Mouse (Mus musculus): ENCODE data around the gene Arpc1b. TPM values are rescaled to one million over a fixed set of nuclear protein-coding genes. Genes with fewer than 3 reads are reported as not detected.
"Not testable (repeated sequence)": the region's sequence is repeated elsewhere in the genome, so short reads cannot be mapped to it uniquely, and the experiment has no call there.

Gene Arpc1b
- polyA plus RNA-seq, 1 experiment from 2014 or later = 137 TPM

DNA sequence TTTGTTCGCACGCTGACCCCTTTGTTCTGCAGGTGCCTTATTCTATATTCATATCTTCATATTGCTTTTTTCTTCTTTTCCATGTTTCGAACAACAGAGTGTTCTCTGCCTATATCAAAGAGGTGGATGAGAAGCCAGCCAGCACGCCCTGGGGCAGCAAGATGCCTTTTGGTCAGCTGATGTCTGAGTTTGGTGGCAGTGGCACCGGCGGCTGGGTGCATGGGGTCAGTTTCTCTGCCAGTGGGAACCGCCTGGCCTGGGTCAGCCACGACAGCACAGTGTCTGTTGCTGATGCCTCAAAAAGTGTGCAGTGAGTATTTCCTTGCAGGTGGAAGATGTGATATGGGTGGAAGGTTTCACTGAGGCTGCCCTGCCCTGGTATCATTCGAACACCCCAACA, 13.1 kb upstream of the Arpc1b start:
- no peak overlapping the region for H3K4me3 ChIP-seq (ENCODE audit: control insufficient read depth in 1 of 2, insufficient read depth in 1 of 2, low read depth in 1 of 2, low read length in 2 of 2)
- WGBS = 98% methylated on average over 9 of the region's 9 CpGs
- H3K27ac ChIP-seq (replicated peaks in 1 of 2; ENCODE audit: control insufficient read depth in 1 of 2, insufficient read depth in 1 of 2, low read depth in 2 of 2, low read length in 2 of 2) = no peak overlapping the region
- peaks cover 100% of the 10 kb centered on the region for H3K36me3 ChIP-seq (ENCODE audit: control insufficient read depth, insufficient read depth, low read length)
- no peaks in the 10 kb centered on the region for H3K4me1 ChIP-seq (ENCODE audit: control insufficient read depth in 2 of 2, insufficient read depth in 2 of 2, low read length in 2 of 2)
- H3K9me3 ChIP-seq (ENCODE audit: control insufficient read depth, low read length) = no peaks in the 10 kb centered on the region
- H3K9ac ChIP-seq (ENCODE audit: low read length) = no peak overlapping the region
- H3K4me2 ChIP-seq (ENCODE audit: low read length) = no peak overlapping the region
- no peak for ATAC-seq (ENCODE audit: insufficient number of reproducible peaks, insufficient read depth, low FRiP score, low read depth)
- H3K27me3 ChIP-seq (ENCODE audit: control insufficient read depth, insufficient read depth, low read length) = no peaks in the 10 kb centered on the region

- H3K4me2 ChIP-seq (ENCODE audit: low read length); H3K4me3 ChIP-seq (ENCODE audit: control insufficient read depth in 1 of 2, insufficient read depth in 1 of 2, low read depth in 1 of 2, low read length in 2 of 2); H3K4me1 ChIP-seq (ENCODE audit: control insufficient read depth in 2 of 2, insufficient read depth in 2 of 2, low read length in 2 of 2); H3K27ac ChIP-seq (replicated peaks in 1 of 2; ENCODE audit: control insufficient read depth in 1 of 2, insufficient read depth in 1 of 2, low read depth in 2 of 2, low read length in 2 of 2); H3K9me3 ChIP-seq (ENCODE audit: control insufficient read depth, low read length); H3K27me3 ChIP-seq (ENCODE audit: control insufficient read depth, insufficient read depth, low read length); ATAC-seq (ENCODE audit: insufficient number of reproducible peaks, insufficient read depth, low FRiP score, low read depth); H3K9ac ChIP-seq (ENCODE audit: low read length): not testable (repeated sequence)
- 95% methylated on average over 11 of the region's 11 CpGs for WGBS
- peaks cover 100% of the 10 kb centered on the region for H3K36me3 ChIP-seq (ENCODE audit: control insufficient read depth, insufficient read depth, low read length)
Measured at GRCm38 (mm10) chr5:145101451-145101850, 12.6 kb upstream of the Arpc1b start.

GRCm38 (mm10) chr5:145102706-145103105, 11.3 kb upstream of the Arpc1b start:
- Histone ChIP-seq H3K4me1 (ENCODE audit: control insufficient read depth in 2 of 2, insufficient read depth in 2 of 2, low read length in 2 of 2) (no peaks in the 10 kb centered on the region), H3K9me3 (ENCODE audit: control insufficient read depth, low read length) (no peaks in the 10 kb centered on the region), H3K9ac (ENCODE audit: low read length) (no peak overlapping the region), H3K36me3 (ENCODE audit: control insufficient read depth, insufficient read depth, low read length) (peaks cover 100% of the 10 kb centered on the region), H3K27ac (replicated peaks in 1 of 2; ENCODE audit: control insufficient read depth in 1 of 2, insufficient read depth in 1 of 2, low read depth in 2 of 2, low read length in 2 of 2) (no peak overlapping the region), H3K4me3 (ENCODE audit: control insufficient read depth in 1 of 2, insufficient read depth in 1 of 2, low read depth in 1 of 2, low read length in 2 of 2) (no peak overlapping the region), H3K27me3 (ENCODE audit: control insufficient read depth, insufficient read depth, low read length) (no peaks in the 10 kb centered on the region), H3K4me2 (ENCODE audit: low read length) (no peak overlapping the region)
- 77% methylated on average over 4 of the region's 4 CpGs for WGBS
- no peak for ATAC-seq (ENCODE audit: insufficient number of reproducible peaks, insufficient read depth, low FRiP score, low read depth)

DNA sequence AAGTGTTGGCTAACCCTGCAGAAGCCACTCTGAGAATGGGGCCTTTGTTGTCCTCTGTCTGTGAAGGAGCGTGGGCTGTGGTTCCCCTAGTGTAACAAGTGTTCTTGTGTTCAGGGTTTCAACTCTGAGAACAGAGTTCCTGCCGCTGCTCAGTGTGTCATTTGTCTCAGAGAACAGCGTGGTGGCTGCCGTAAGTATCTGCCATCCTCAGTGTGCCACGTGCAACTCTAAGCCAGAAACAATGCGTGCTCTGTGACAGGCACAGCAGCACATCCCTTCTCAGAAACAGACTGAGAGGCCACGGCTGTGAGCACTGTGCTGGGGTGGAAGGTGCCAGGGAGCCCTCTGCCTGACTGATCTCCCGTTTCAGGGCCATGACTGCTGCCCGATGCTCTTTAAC, 9.7 kb upstream of the Arpc1b start:
- Histone ChIP-seq H3K27me3 (ENCODE audit: control insufficient read depth, insufficient read depth, low read length) (no peaks in the 10 kb centered on the region), H3K4me3 (ENCODE audit: control insufficient read depth in 1 of 2, insufficient read depth in 1 of 2, low read depth in 1 of 2, low read length in 2 of 2) (no peak overlapping the region), H3K27ac (replicated peaks in 1 of 2; ENCODE audit: control insufficient read depth in 1 of 2, insufficient read depth in 1 of 2, low read depth in 2 of 2, low read length in 2 of 2) (no peak overlapping the region), H3K36me3 (ENCODE audit: control insufficient read depth, insufficient read depth, low read length) (peaks cover 100% of the 10 kb centered on the region), H3K9ac (ENCODE audit: low read length) (no peak overlapping the region), H3K4me1 (ENCODE audit: control insufficient read depth in 2 of 2, insufficient read depth in 2 of 2, low read length in 2 of 2) (no peaks in the 10 kb centered on the region), H3K4me2 (ENCODE audit: low read length) (no peak overlapping the region), H3K9me3 (ENCODE audit: control insufficient read depth, low read length) (no peaks in the 10 kb centered on the region)
- ATAC-seq (ENCODE audit: insufficient number of reproducible peaks, insufficient read depth, low FRiP score, low read depth) = no peak
- WGBS = 90% methylated on average over 9 of the region's 9 CpGs

DNA sequence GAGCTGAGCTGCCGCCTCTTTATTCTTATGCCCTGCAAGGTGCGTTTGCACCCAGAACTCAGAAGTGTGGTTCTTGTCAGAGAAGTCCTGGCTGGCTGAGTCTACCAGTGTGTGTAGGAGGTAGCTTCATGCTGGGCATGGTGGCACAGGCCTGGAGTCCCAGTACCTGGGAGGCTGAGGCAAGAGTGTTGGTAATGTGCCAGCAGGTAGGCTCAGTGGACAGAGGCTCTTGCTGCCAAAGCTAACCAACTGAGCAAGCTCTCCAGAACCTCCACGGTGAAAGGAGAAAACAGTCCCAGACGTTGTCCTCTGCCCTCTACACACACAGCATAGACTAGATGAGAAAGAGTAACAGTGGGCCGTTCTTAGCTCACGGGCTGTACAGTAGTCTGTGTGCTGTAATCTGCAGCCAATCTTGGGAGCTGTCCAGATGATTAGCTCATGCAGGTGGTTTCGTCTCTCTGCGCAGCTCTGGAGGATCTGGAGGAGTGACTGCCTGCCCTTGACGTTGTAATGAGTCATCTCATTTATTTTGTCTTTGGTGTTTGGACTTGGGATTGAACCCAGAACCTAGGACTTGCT, 8.2 kb upstream of the Arpc1b start:
- Histone ChIP-seq H3K9ac (ENCODE audit: low read length) (no peak overlapping the region), H3K9me3 (ENCODE audit: control insufficient read depth, low read length) (no peaks in the 10 kb centered on the region), H3K27ac (replicated peaks in 1 of 2; ENCODE audit: control insufficient read depth in 1 of 2, insufficient read depth in 1 of 2, low read depth in 2 of 2, low read length in 2 of 2) (no peak overlapping the region), H3K4me1 (ENCODE audit: control insufficient read depth in 2 of 2, insufficient read depth in 2 of 2, low read length in 2 of 2) (no peaks in the 10 kb centered on the region), H3K36me3 (ENCODE audit: control insufficient read depth, insufficient read depth, low read length) (peaks cover 99% of the 10 kb centered on the region), H3K4me2 (ENCODE audit: low read length) (no peak overlapping the region), H3K4me3 (ENCODE audit: control insufficient read depth in 1 of 2, insufficient read depth in 1 of 2, low read depth in 1 of 2, low read length in 2 of 2) (no peak overlapping the region), H3K27me3 (ENCODE audit: control insufficient read depth, insufficient read depth, low read length) (no peaks in the 10 kb centered on the region)
- WGBS = 82% methylated on average over 9 of the region's 9 CpGs
- ATAC-seq (ENCODE audit: insufficient number of reproducible peaks, insufficient read depth, low FRiP score, low read depth) = no peak

DNA sequence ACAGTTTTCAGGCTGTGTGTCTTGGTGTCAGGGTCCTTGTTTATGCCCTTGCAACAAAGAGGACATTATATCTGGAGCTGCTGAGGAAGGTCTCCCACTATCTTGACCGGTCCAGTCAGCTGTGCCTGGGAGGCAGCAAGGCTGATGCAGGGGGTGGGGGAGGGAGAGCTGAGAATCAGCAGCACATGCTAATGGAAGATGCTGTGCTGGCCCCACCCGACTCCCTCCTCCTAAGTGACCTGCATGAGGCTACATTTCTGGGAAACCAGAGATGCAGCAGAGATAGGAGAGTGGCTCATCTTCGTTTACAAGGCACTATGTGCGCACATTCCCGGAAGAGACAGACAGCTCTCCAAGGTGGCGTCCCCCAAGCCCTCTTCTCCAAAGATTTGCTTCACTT, 3.6 kb upstream of the Arpc1b start:
- Histone ChIP-seq H3K4me3 (ENCODE audit: control insufficient read depth in 1 of 2, insufficient read depth in 1 of 2, low read depth in 1 of 2, low read length in 2 of 2) (no peak overlapping the region), H3K4me2 (ENCODE audit: low read length) (no peak overlapping the region), H3K27ac (replicated peaks in 1 of 2; ENCODE audit: control insufficient read depth in 1 of 2, insufficient read depth in 1 of 2, low read depth in 2 of 2, low read length in 2 of 2) (no peak overlapping the region), H3K36me3 (ENCODE audit: control insufficient read depth, insufficient read depth, low read length) (peaks cover 53% of the 10 kb centered on the region), H3K9ac (ENCODE audit: low read length) (no peak overlapping the region), H3K27me3 (ENCODE audit: control insufficient read depth, insufficient read depth, low read length) (no peaks in the 10 kb centered on the region), H3K4me1 (ENCODE audit: control insufficient read depth in 2 of 2, insufficient read depth in 2 of 2, low read length in 2 of 2) (peaks cover 3 to 6% of the 10 kb centered on the region in 2 experiments; a peak in 1 of 4 replicates), H3K9me3 (ENCODE audit: control insufficient read depth, low read length) (no peaks in the 10 kb centered on the region)
- no peak for ATAC-seq (ENCODE audit: insufficient number of reproducible peaks, insufficient read depth, low FRiP score, low read depth)
- 80% methylated on average over 6 of the region's 6 CpGs for WGBS

DNA sequence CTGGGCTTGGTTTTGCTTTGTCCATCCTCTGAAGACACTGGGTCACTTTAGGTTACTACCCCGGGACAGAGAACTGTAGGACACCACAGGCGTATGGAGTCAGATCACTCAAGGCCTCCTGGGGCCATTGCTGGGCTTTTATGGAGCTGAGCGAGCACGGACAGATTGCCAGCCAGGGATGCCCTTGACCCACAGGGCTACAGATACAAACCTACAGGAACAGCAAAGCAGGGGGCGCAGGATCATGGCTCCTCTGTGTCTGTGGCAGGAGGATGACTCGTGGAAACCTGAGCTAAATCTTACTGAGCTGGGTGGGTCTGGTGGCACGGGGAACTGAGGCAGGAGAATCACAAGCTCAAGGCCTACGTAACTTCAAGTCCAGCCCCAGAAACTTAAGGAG, 1.4 kb upstream of the Arpc1b start:
- H3K9me3 ChIP-seq (ENCODE audit: control insufficient read depth, low read length) = no peaks in the 10 kb centered on the region
- no peak overlapping the region for H3K4me2 ChIP-seq (ENCODE audit: low read length)
- peaks cover 32% of the 10 kb centered on the region for H3K36me3 ChIP-seq (ENCODE audit: control insufficient read depth, insufficient read depth, low read length)
- H3K9ac ChIP-seq (ENCODE audit: low read length) = no peak overlapping the region
- H3K4me3 ChIP-seq (ENCODE audit: control insufficient read depth in 1 of 2, insufficient read depth in 1 of 2, low read depth in 1 of 2, low read length in 2 of 2) = no peak overlapping the region
- H3K27me3 ChIP-seq (ENCODE audit: control insufficient read depth, insufficient read depth, low read length) = no peaks in the 10 kb centered on the region
- 82% methylated on average over 8 of the region's 8 CpGs for WGBS
- no peak for ATAC-seq (ENCODE audit: insufficient number of reproducible peaks, insufficient read depth, low FRiP score, low read depth)
- H3K27ac ChIP-seq (replicated peaks in 1 of 2; ENCODE audit: control insufficient read depth in 1 of 2, insufficient read depth in 1 of 2, low read depth in 2 of 2, low read length in 2 of 2) = no peak overlapping the region
- H3K4me1 ChIP-seq (ENCODE audit: control insufficient read depth in 2 of 2, insufficient read depth in 2 of 2, low read length in 2 of 2) = peaks cover 7 to 14% of the 10 kb centered on the region in 2 experiments; a peak in 1 of 4 replicates

- peak overlapping the region; percentile 54 to 87; a peak in 2 of 4 replicates for H3K4me3 ChIP-seq (ENCODE audit: control insufficient read depth in 1 of 2, insufficient read depth in 1 of 2, low read depth in 1 of 2, low read length in 2 of 2)
- H3K4me1 ChIP-seq (ENCODE audit: control insufficient read depth in 2 of 2, insufficient read depth in 2 of 2, low read length in 2 of 2) = peaks cover 7 to 14% of the 10 kb centered on the region in 2 experiments; a peak in 1 of 4 replicates
- no peak overlapping the region for H3K27ac ChIP-seq (replicated peaks in 1 of 2; ENCODE audit: control insufficient read depth in 1 of 2, insufficient read depth in 1 of 2, low read depth in 2 of 2, low read length in 2 of 2)
- 27% methylated on average over 2 of the region's 2 CpGs for WGBS
- peak overlapping the region; percentile 89 for H3K4me2 ChIP-seq (ENCODE audit: low read length)
- H3K9me3 ChIP-seq (ENCODE audit: control insufficient read depth, low read length) = no peaks in the 10 kb centered on the region
- H3K36me3 ChIP-seq (ENCODE audit: control insufficient read depth, insufficient read depth, low read length) = peaks cover 23% of the 10 kb centered on the region
- peak overlapping the region; percentile 82; the same call in 1 of the 2 replicates for H3K9ac ChIP-seq (ENCODE audit: low read length)
- ATAC-seq (ENCODE audit: insufficient number of reproducible peaks, insufficient read depth, low FRiP score, low read depth) = no peak
- no peaks in the 10 kb centered on the region for H3K27me3 ChIP-seq (ENCODE audit: control insufficient read depth, insufficient read depth, low read length)
Measured at GRCm38 (mm10) chr5:145113416-145113815, 599 bp upstream of the Arpc1b start.
